ENCODE assay signal across 34 mouse cellular contexts in the genomic region with DNA sequence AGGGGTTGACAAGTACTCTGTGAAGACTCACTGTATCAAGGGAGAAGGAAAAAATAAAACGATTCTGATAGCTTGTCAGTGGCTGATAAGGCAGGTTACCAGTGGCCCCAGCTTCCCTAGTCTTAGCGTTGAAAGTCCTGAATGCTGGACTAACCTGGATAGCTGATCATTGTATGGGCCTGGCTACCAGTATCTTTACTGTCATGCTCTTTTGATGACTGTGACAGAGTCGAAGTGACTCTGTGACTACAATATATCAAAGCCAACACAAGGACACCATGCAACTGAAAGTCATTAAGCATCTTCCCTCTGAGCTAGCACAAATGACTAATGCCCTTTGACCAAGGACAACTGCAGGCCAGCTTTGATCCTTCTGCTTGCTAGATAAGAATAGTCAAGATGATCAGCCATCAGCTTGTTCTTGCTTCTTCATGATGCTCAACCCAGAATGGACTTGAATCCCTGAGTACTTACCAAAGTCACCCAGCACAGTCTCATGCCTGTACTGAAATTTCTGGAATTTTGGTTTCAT. TPM values are rescaled to one million over a fixed set of nuclear protein-coding genes. Genes with fewer than 3 reads are reported as not detected.
DNase-seq lines count a peak whose midpoint lies in the region; ATAC-seq and TF ChIP-seq lines count a peak whose summit lies in the region.
"Had no signal": no experiment of that assay in that cellular context is flagged by ENCODE, and none has a peak within 500 bp of the region (broad histone marks: within the 10 kb centered on the region; RNA-seq: fewer than 3 reads in every experiment).

No protein-coding gene starts in this region.

- no peaks in the 10 kb centered on the region for H3K36me3 ChIP-seq in intestine, embryonic 15.5 days
- no peaks in the 10 kb centered on the region for H3K36me3 ChIP-seq in small intestine, adult 2 months (ENCODE audit: control insufficient read depth, insufficient read depth, low read length)
- H3K36me3 ChIP-seq: embryonic facial prominence, embryonic 10.5 days; embryonic facial prominence, embryonic 13.5 days; forebrain, embryonic 12.5 days; heart, embryonic 10.5 days; heart, embryonic 13.5 days had no signal

- no peak overlapping the region for H3K4me2 ChIP-seq in intestine, embryonic 15.5 days (replicated peaks)
- H3K4me2 ChIP-seq: embryonic facial prominence, embryonic 13.5 days; forebrain, embryonic 12.5 days; heart, embryonic 13.5 days; hindbrain, embryonic 14.5 days had no signal

- 0 out of 2 replicates have a peak overlapping the region, but pooled peaks have one; percentile 6 for H3K27ac ChIP-seq in intestine, embryonic 15.5 days
- peak overlapping the region; percentile 87 for H3K27ac ChIP-seq in small intestine, adult 2 months (ENCODE audit: insufficient read depth, low read depth, low read length)
- H3K27ac ChIP-seq: embryonic facial prominence, embryonic 10.5 days; embryonic facial prominence, embryonic 13.5 days; forebrain, embryonic 12.5 days; heart, adult 2 months; heart, embryonic 10.5 days; heart, embryonic 13.5 days; hindbrain, embryonic 14.5 days; hindbrain, postnatal 0 days had no signal

- no peak overlapping the region for H3K9ac ChIP-seq in intestine, embryonic 15.5 days
- H3K9ac ChIP-seq: embryonic facial prominence, embryonic 13.5 days; forebrain, embryonic 12.5 days; heart, embryonic 13.5 days; hindbrain, embryonic 14.5 days had no signal

- no peak for TF ChIP-seq POLR2A in small intestine, adult 2 months (IDR thresholded peaks at IDR 0.05; ENCODE audit: low read depth, low read length)

- no peak overlapping the region for H3K4me3 ChIP-seq in intestine, embryonic 15.5 days (replicated peaks)
- H3K4me3 ChIP-seq in small intestine, adult 2 months (ENCODE audit: low read depth, low read length) = no peak overlapping the region
- H3K4me3 ChIP-seq: embryonic facial prominence, embryonic 10.5 days; embryonic facial prominence, embryonic 13.5 days; erythroblast, embryonic 14.5 days; forebrain, embryonic 12.5 days; heart, adult 2 months; heart, embryonic 10.5 days; heart, embryonic 13.5 days had no signal

- H3K4me1 ChIP-seq in intestine, embryonic 15.5 days (replicated peaks) = peaks cover 16% of the 10 kb centered on the region
- H3K4me1 ChIP-seq in small intestine, adult 2 months (ENCODE audit: control insufficient read depth, insufficient read depth, insufficient read length, low read length) = peaks cover 28% of the 10 kb centered on the region

- TF ChIP-seq CTCF in small intestine, adult 2 months (IDR thresholded peaks at IDR 0.05; ENCODE audit: extremely low read depth, insufficient read length, insufficient replicate concordance, low read depth, low read length) = no peak

- H3K27me3 ChIP-seq in intestine, embryonic 15.5 days (replicated peaks) = no peaks in the 10 kb centered on the region
- H3K27me3 ChIP-seq in small intestine, adult 2 months (ENCODE audit: control insufficient read depth, insufficient read depth, low read length) = no peaks in the 10 kb centered on the region
- H3K27me3 ChIP-seq: embryonic facial prominence, embryonic 13.5 days had no signal

- DNase-seq in adrenal gland, adult (ENCODE audit: inconsistent age in 2 of 2, low spot score in 1 of 2) = peak; percentile 80 to 89
- DNase-seq in adrenal gland, postnatal 4 days (ENCODE audit: low spot score in 2 of 2) = no peak
- peak; percentile 38 for DNase-seq in adrenal gland, postnatal 10 days
- DNase-seq in spleen, postnatal 10 days (ENCODE audit: low spot score in 2 of 2) = no peak
- no peak for DNase-seq in spleen, postnatal 36 days (ENCODE audit: low spot score in 2 of 2)
- DNase-seq: cerebellum, adult 11-12 months; cerebellum, adult 8-10 months; cerebellum, postnatal 10 days; cerebellum, postnatal 36 days; embryo, embryonic 11 days; gastrocnemius, postnatal 10 days; gastrocnemius, postnatal 36 days; heart, adult 2 months; heart, postnatal 14 days; heart, postnatal 4 days had no signal

- no peak for ATAC-seq in intestine, embryonic 15.5 days
- ATAC-seq: activated CD4-positive, CD25-positive, alpha-beta regulatory T cell, adult 4 months; forebrain, embryonic 16.5 days; hindbrain, postnatal 0 days; inflammation-experienced regulatory T-cells, adult 6 months had no signal

- WGBS in intestine, embryonic 15.5 days = 61% methylated on average over 3 of the region's 3 CpGs
- 29% methylated on average over 3 of the region's 3 CpGs for WGBS in small intestine, adult 2 months

- H3K9me3 ChIP-seq in intestine, embryonic 15.5 days = no peaks in the 10 kb centered on the region
- H3K9me3 ChIP-seq: embryonic facial prominence, embryonic 10.5 days; embryonic facial prominence, embryonic 13.5 days; forebrain, embryonic 12.5 days; heart, embryonic 10.5 days; heart, embryonic 13.5 days had no signal

RNA-seq across cellular contexts. Expression of gene Slc13a2, which starts 16.4 kb away (rescaled TPM):
- total RNA-seq in adrenal gland, postnatal 4 days (2021) = 1 to 10 TPM in 1 of 2 experiments, under 1 TPM in 1; 0.11 to 1.8 TPM
- total RNA-seq in adrenal gland, postnatal 10 days (2021) = not detected
- polyA plus RNA-seq in intestine, embryonic 15.5 days (2015; fragmentation: Nextera tagmentation; extraction: Ambion mirVana) = 1.3 and 2.5 TPM in 2 replicates
- 24.9 and 374 TPM in 2 replicates for polyA plus RNA-seq in small intestine, adult 2 months (2012; rRNA removed)
- total RNA-seq: gastrocnemius, adult 18-20 months; gastrocnemius, postnatal 10 days; gastrocnemius, postnatal 36 days; granulocyte monocyte progenitor cell, adult 5-6 weeks; heart, adult 2 months; heart, postnatal 14 days; heart, postnatal 4 days had no signal
- polyA plus RNA-seq: activated CD4-positive, CD25-positive, alpha-beta regulatory T cell, adult 4 months; brain, embryonic 14.5 days; cortical plate, adult 2 months; embryonic facial prominence, embryonic 10.5 days; embryonic facial prominence, embryonic 13.5 days; erythroblast, embryonic 14.5 days; forebrain, embryonic 12.5 days; forebrain, embryonic 16.5 days; heart, embryonic 10.5 days; heart, embryonic 13.5 days; hindbrain, embryonic 11.5 days; hindbrain, embryonic 14.5 days; hindbrain, postnatal 0 days; inflammation-experienced regulatory T-cells, adult 6 months had no signal

RNA-seq across cellular contexts. Expression of gene Slc46a1, which starts 27.0 kb away (rescaled TPM):
- total RNA-seq in adrenal gland, postnatal 4 days (2021) = 10 to 100 TPM; 15.4 to 16.7 TPM
- total RNA-seq in adrenal gland, postnatal 10 days (2021) = 10 to 100 TPM; 13.2 to 14.8 TPM
- polyA plus RNA-seq in intestine, embryonic 15.5 days (2015; fragmentation: Nextera tagmentation; extraction: Ambion mirVana) = 12.2 and 13.3 TPM in 2 replicates
- polyA plus RNA-seq in small intestine, adult 2 months (2012; rRNA removed) = 117 and 341 TPM in 2 replicates

RNA-seq across cellular contexts. Expression of gene Foxn1, which starts 52.1 kb away (rescaled TPM):
- total RNA-seq in adrenal gland, postnatal 4 days (2021) = under 1 TPM; 0.08 to 0.17 TPM
- under 1 TPM in 1 of 2 experiments, not detected in 1; 0.09 TPM for total RNA-seq in adrenal gland, postnatal 10 days (2021)
- not detected in 2 replicates for polyA plus RNA-seq in intestine, embryonic 15.5 days (2015; fragmentation: Nextera tagmentation; extraction: Ambion mirVana)
- polyA plus RNA-seq in small intestine, adult 2 months (2012; rRNA removed) = 0.06 TPM in 1 of 2 replicates, not detected in the other
- total RNA-seq: ES-E14; gastrocnemius, adult 18-20 months; gastrocnemius, postnatal 10 days; granulocyte monocyte progenitor cell, adult 5-6 weeks; heart, adult 2 months; heart, postnatal 4 days; hindbrain, postnatal 0 days had no signal
- polyA plus RNA-seq: activated CD4-positive, CD25-positive, alpha-beta regulatory T cell, adult 4 months; erythroblast, embryonic 14.5 days; forebrain, embryonic 12.5 days; forebrain, embryonic 16.5 days; heart, adult 2 months; hindbrain, embryonic 14.5 days; hindbrain, postnatal 0 days; inflammation-experienced regulatory T-cells, adult 6 months had no signal

RNA-seq across cellular contexts. Expression of gene Sarm1, which starts 59.1 kb away (rescaled TPM):
- 10 to 100 TPM in 1 of 2 experiments, 1 to 10 TPM in 1; 7.7 to 10.2 TPM for total RNA-seq in adrenal gland, postnatal 4 days (2021)
- 1 to 10 TPM; 3.2 to 5.5 TPM for total RNA-seq in adrenal gland, postnatal 10 days (2021)
- polyA plus RNA-seq in intestine, embryonic 15.5 days (2015; fragmentation: Nextera tagmentation; extraction: Ambion mirVana) = 2.1 and 2.7 TPM in 2 replicates
- polyA plus RNA-seq in small intestine, adult 2 months (2012; rRNA removed) = 0.43 and 0.60 TPM in 2 replicates
- total RNA-seq: granulocyte monocyte progenitor cell, adult 5-6 weeks had no signal
- polyA plus RNA-seq: erythroblast, embryonic 14.5 days had no signal

Comparison
In these comparisons a context has a peak if more than half of its experiments do, and no peak if none do; other contexts are left out.
1. DNase-seq: peak in adrenal gland, adult (2 of 2) and adrenal gland, postnatal 10 days (single experiment); none in adrenal gland, postnatal 4 days (0 of 2), spleen, postnatal 10 days (0 of 2) and spleen, postnatal 36 days (0 of 2).